7 mouse cellular contexts compared by ENCODE assay signal in the genomic region with DNA sequence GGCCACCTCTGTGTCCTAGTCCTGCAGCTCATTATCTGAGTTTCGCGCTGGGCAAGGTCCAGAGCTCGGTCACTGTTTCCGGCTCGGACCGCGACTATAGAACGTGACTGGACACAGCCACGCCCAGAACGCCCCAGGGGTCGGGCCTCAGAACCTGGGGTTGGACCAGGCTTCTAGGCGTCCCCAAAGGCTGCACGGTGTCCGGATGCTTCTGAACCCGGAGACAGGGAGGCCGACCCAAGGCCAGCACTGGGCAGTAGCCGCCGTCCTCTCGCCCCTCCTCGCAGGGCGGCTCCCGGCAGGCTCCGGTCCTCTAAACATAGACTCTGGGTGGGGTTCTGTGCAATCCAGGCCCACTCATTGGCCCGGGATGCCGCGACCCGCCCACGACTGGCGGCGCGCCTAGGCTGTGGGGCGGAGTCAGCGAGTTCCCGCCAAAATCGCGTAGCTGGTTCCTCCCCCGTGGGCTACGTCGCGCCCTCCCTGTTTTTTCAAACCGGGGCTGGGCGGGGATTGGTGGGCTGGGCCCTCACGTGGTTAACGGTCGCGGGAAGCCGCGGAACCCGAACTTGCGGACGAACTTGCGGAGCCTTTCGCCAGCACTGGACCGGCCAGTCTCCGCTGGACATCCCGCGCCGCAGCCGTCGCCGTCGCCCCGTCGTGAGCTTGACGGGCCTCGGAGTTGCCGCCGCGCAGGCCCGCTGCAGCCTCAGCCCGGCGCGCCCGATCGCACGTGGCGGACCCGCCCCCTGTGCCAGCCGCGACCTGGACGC. TPM values are rescaled to one million over a fixed set of nuclear protein-coding genes. Genes with fewer than 3 reads are reported as not detected.
DNase-seq lines count a peak whose midpoint lies in the region; ATAC-seq lines count a peak whose summit lies in the region.

Gene Wee1 (plus strand): TSS at position 531 of the 773 bp plus-strand sequence.

- peaks cover 20% of the 10 kb centered on the region for H3K4me1 ChIP-seq in limb, embryonic 10.5 days
- peaks cover 24% of the 10 kb centered on the region for H3K4me1 ChIP-seq in midbrain, embryonic 13.5 days (replicated peaks)

- H3K4me3 ChIP-seq in limb, embryonic 10.5 days, result peak within 1 kb of the TSS; percentile 96
- H3K4me3 ChIP-seq in midbrain, embryonic 13.5 days (replicated peaks), result peak within 1 kb of the TSS; percentile 90

- under 1% methylated on average over 81 of the region's 81 CpGs for WGBS in limb, embryonic 10.5 days
- WGBS in midbrain, embryonic 13.5 days, result under 1% methylated on average over 80 of the region's 81 CpGs

- peaks cover 22% of the 10 kb centered on the region for H3K36me3 ChIP-seq in limb, embryonic 10.5 days
- no peaks in the 10 kb centered on the region for H3K36me3 ChIP-seq in midbrain, embryonic 13.5 days

- peak; percentile 99 for DNase-seq in adrenal gland, adult 8-10 months
- peak; percentile 99 for DNase-seq in embryo, embryonic 9.5 days (ENCODE audit: extremely low spot score)
- DNase-seq in kidney, adult 11 months, result peak; percentile 99
- DNase-seq in limb, embryonic 10.5 days (ENCODE audit: low spot score), result peak; percentile 99
- peak; percentile 99 for DNase-seq in spleen, adult 12 weeks (ENCODE audit: low spot score)

- peak; percentile 86 for ATAC-seq in granulocyte monocyte progenitor cell, adult 5-6 weeks (replicated peaks; ENCODE audit: poor library complexity, severe bottlenecking)
- peak; percentile 98 for ATAC-seq in midbrain, embryonic 13.5 days

- no peaks in the 10 kb centered on the region for H3K9me3 ChIP-seq in limb, embryonic 10.5 days (replicated peaks)
- H3K9me3 ChIP-seq in midbrain, embryonic 13.5 days, result no peaks in the 10 kb centered on the region

- no peaks in the 10 kb centered on the region for H3K27me3 ChIP-seq in limb, embryonic 10.5 days (ENCODE audit: low read depth, poor library complexity, severe bottlenecking)
- H3K27me3 ChIP-seq in midbrain, embryonic 13.5 days, result no peaks in the 10 kb centered on the region

- H3K4me2 ChIP-seq in midbrain, embryonic 13.5 days (replicated peaks), result peak within 1 kb of the TSS; percentile 78

- peak within 1 kb of the TSS; percentile 84 for H3K9ac ChIP-seq in midbrain, embryonic 13.5 days (replicated peaks)

- peak within 1 kb of the TSS; percentile 97 for H3K27ac ChIP-seq in limb, embryonic 10.5 days
- H3K27ac ChIP-seq in midbrain, embryonic 13.5 days, result peak within 1 kb of the TSS; percentile 86

RNA-seq across cellular contexts. Expression of gene Wee1, which starts in this region (rescaled TPM):
- total RNA-seq in adrenal gland, adult 8-10 months (2022), result 10 to 100 TPM in 3 of 4 experiments, 1 to 10 TPM in 1; 9.8 to 16.5 (median 13.3) TPM
- total RNA-seq in granulocyte monocyte progenitor cell, adult 5-6 weeks (2014; fragmentation: Nextera tagmentation), result 50.6 and 50.9 TPM in 2 replicates
- 31.9 and 33.1 TPM in 2 replicates for total RNA-seq in granulocyte monocyte progenitor cell, adult 5-6 weeks (2017)
- 33.0 and 34.8 TPM in 2 replicates for polyA plus RNA-seq in limb, embryonic 10.5 days (2016; fragmentation: Nextera tagmentation; extraction: Ambion mirVana)
- polyA plus RNA-seq in midbrain, embryonic 13.5 days (2015; fragmentation: Nextera tagmentation; extraction: Ambion mirVana), result 7.3 and 9.8 TPM in 2 replicates

Comparison
In these comparisons a context has a peak if more than half of its experiments do, and no peak if none do; other contexts are left out.
1. Peak in every context shown above with its lines: DNase-seq, ATAC-seq, H3K4me3 ChIP-seq and H3K27ac ChIP-seq.